Mouse (Mus musculus): ENCODE measurements around the gene Cyb561d2.

Gene Cyb561d2

DNA sequence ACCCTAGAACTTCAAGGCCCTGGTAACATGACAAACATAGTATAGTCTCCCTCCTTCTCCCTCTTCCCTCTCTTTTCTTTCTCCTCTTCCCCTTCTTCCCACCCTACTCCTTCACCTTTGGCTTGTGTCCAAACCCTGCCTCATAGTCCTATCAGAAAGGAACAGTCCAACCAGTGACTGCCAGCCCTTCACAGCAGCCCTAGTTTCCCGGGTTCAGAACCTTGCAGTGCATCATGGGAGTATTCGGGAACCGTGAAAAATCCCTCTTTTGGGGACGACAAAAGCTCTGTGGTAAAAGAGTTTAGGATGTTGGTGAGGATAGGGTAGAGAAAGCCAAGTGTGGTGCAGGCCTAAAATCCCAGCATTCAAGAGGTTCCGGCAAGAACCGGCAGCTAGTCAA, 21.7 kb downstream of the Cyb561d2 start:
- no peak for DNase-seq

DNA sequence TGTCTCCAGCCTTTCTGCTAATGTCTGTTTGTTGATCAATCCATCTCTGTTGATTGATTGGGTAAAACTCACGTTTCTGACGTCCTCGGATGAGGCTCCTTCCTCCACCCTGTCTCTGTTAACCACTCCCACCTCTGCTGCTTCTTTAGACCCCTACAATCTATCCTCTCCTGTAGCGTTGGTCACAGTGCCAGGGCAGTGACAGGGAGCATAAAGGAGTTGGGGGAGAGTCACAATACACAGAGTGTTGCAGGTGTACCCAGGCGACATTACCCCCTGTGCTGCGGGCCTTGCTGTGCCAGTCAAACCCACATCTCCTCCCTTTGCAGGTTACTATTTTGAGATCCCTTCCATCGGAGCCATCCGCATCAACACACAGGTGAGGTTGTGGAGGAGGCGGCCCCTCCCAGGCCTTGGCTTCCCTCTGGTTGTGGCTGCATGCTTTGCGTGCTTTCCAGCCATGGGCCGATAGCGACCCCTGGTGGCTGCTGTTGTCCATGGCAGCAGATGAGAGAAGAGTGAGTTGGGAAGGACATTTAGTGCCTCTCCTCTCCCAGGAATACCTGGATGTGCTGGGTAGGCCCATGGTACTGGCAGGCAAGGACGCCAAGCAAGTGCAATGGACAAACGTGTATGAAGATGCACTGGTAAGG, 27.6 kb downstream of the Cyb561d2 start:
- DNase-seq = peak; percentile 82

DNA sequence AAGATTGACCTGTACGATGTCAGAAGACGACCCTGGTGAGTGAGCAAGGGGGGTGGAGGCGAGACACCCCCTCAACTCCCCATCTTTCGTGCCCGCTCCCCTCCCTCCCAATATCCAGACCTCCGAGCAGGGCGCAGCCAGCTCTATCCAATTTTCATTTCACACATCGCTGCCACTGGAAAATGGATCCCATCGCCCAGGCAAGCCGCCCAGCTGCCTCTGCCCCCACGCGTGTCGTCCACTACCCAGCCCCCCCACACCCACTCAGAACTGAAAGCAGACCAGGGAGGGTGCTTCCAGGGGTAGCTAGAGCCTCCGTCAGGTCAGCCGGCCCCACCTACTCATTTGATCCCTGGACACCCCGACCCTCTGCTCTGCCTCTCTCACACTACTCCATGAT, 29.7 kb downstream of the Cyb561d2 start:
- DNase-seq = no peak

- no peak for DNase-seq
Observed at GRCm38 (mm10) chr9:107511436-107511835, 30.6 kb downstream of the Cyb561d2 start.

- no peak for DNase-seq
Observed at GRCm38 (mm10) chr9:107510384-107511100, 31.5 kb downstream of the Cyb561d2 start.

DNA sequence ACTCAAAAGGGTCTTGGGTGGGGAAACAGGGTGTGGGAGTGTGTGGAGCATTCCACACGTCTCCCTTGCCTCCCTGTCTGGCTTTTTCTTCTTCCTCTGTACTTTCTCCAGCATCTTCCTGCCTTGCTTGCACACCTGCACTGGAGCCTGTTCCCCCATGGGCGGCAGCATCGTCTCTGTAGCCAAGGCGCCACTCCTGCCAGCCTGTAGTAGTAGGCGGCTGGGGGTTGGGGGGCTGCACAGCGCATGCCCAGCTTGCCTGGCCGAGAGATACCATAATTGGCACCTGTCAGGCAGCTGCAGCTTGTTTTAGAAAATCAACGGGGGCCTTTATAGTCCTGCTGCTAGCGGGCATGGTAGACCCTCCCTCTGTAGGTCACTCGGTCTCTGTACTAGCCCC, 33.7 kb downstream of the Cyb561d2 start:
- no peak for DNase-seq

GRCm38 (mm10) chr9:107504662-107505537, 37.1 kb downstream of the Cyb561d2 start:
- no peak for DNase-seq

DNA sequence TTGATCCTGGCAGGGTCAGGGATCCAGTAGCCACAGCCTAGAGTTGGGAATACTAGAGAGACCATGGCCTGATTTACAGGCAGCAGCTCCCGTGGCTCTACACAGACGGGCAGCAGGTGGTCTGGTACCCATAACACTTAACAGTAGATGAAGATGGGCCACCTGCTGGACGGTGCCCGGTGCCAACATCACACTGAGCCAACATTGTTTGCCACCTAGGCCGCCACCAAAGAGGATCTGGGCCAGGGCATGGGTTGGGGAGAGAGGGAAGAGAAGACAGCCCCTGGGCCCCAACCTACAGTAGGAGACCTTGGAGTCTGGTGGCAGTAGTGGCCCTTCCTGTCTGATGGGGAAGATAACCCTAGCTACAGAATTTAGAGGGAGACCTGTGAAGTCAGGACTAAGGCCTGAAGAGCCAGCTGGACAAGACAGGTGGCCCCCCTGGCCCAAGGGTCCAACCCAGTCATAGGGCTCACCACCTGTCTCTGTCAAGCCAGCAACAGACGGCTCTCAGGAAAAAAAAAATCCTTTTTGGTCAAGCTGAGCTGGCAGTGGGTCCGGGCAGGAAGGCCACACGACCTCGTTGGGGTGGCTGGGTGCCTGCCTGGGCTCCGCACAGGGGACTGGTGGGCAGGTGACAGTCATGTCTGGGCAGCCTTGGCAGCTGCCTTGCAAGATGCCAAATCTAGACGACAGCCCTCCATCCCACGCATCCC, 39.7 kb downstream of the Cyb561d2 start:
- DNase-seq = no peak

DNA sequence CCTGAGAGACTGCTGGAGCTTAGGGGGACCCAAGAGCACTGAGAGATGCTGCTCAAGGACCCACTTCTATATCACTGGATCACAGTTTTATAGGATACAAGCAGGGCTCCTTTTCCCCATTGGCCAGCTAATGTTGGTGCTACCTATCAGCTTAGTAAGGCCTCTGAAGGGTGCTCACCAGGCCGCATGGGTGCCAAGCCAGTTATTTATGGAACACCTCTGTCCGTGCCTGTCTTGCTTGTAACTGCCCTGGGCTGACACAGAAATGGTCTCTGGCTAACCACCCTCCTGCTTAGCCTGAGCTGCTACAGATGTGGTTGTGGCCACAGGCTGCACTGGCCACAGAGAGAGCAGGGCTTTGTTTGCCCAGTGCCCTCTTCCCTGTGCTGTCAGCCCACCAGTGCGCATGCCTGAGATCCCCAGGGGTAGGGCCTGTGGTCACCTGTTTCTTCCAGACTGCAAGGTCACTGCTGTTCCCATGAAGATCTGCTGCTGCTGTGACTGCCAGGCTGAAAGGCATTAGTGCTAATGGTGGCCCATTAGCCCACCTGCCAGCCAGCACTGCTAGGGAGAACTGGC, 41.2 kb downstream of the Cyb561d2 start:
- DNase-seq = no peak

DNA sequence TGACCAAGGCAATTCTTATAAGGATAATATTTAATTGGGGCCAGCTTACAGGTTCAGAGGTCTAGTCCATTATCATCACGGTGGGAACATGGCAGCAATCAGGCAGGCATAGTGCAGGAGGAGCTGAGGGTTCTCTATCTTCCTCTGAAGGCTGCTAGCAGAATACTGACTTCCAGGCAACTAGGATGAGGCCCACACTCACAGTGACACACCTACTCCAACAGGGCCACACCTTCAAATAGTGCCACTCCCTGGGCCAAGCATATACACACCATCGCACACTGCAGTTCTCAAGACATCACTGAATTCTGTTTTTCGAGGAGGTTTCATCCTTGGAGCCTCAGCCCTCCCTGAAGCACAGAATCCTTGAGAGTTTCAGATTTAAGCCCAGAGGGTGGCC, 45.6 kb downstream of the Cyb561d2 start:
- no peak for DNase-seq

GRCm38 (mm10) chr9:107494238-107494637, 47.8 kb downstream of the Cyb561d2 start:
- no peak for DNase-seq

GRCm38 (mm10) chr9:107493511-107493910, 48.5 kb downstream of the Cyb561d2 start:
- no peak for DNase-seq

DNA sequence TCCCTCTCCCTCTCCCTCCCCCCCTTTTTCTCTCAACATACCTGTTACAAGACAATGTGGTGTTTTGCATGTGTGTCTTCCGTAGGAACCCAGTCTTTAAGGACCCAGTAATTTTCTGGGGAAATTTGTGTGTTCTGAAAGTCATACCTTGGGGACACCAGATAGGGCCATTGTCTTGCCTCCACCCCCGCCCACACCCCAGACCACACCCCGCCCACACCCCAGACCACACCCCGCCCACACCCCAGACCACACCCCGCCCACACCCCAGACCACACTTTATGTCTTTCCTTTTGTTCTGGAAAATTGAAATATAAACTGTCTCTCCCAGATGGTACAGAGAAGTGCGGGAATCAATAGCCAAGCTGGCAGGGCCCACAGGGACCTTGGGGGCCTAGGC, 51.4 kb downstream of the Cyb561d2 start:
- no peak for DNase-seq

- no peak for DNase-seq
Observed at GRCm38 (mm10) chr9:107490146-107490545, 51.8 kb downstream of the Cyb561d2 start.
